Mouse (Mus musculus): ENCODE data around the gene Frmd8. TPM values are rescaled to one million over a fixed set of nuclear protein-coding genes. Genes with fewer than 3 reads are reported as not detected.

The Frmd8 gene
- polyA plus RNA-seq, 1 experiment: 23.1 TPM

DNA sequence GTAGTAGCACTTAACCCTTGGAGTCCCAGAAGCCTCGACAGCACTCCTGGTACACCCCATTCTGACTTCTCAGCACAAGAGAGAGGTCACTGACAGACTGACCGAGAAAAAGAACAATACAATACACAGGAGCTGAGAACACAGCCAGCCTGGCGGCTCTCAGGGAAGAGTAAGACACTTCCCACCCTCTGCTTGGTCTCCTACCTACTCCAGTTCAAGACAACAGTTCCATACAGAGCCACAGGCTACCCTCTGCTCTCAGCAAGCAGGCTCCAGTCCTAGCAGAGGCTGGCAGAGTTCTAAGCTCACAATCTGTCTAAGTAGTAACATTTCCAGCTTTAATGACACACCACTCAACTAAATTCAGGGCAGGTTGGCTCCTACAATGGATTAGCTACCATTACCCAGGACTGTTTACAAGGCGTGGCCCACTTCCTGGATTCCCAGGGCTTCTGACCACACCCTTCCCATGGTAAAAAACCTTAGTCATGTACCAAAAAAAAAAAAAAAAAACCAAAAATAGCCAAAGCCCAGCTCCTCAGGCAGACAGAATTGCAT, 33.6 kb downstream of the Frmd8 start:
- peak; percentile 87 for TF ChIP-seq POLR2A (IDR thresholded peaks at IDR 0.05; ENCODE audit: low read depth, low read length)
- 0 out of 2 replicates have a peak, but pooled peaks have one; percentile 2 for TF ChIP-seq CTCF (conservative IDR thresholded peaks at IDR 0.05; ENCODE audit: insufficient read depth, insufficient read length, low read depth, low read length)
- 15% methylated on average over 4 of the region's 4 CpGs for WGBS
- Histone ChIP-seq H3K27me3 (replicated peaks; ENCODE audit: control insufficient read depth, insufficient read depth, low read length) (no peaks in the 10 kb centered on the region), H3K36me3 (ENCODE audit: control insufficient read depth, insufficient read depth, low read length) (peaks cover 11% of the 10 kb centered on the region), H3K4me3 (ENCODE audit: insufficient read depth, low read depth, low read length) (peak overlapping the region; percentile 49), H3K27ac (ENCODE audit: insufficient read depth, low read depth, low read length) (peak overlapping the region; percentile 68), H3K4me1 (ENCODE audit: control insufficient read depth, insufficient read depth, low read length) (peaks cover 24% of the 10 kb centered on the region; the same call in 1 of the 2 replicates)
- peak; percentile 79 for DNase-seq

DNA sequence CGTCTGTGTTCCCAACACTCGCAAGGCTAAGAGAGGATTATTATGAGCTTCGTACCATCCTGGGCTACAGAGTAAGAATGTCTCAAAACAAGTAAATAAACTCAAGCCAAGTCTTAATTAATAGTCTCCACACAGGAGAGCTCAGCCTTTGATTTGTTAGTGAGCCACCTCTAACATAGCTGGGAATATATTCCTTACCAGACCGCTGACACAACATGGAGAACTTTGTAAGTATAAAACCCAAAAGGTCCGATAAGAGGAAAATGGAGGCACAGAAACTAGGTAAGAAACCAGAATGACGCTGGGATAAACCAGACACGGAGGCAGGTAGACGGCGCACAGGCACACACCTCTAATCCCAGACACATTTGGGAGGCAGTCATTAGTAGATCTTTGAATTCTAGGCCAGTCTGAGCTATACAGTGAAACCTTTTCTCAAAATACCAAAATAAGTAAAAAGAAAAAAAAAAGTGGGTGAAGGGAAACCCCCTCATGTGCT, 34.1 kb downstream of the Frmd8 start:
- Histone ChIP-seq H3K4me1 (ENCODE audit: control insufficient read depth, insufficient read depth, low read length) (peaks cover 26% of the 10 kb centered on the region; the same call in 1 of the 2 replicates), H3K36me3 (ENCODE audit: control insufficient read depth, insufficient read depth, low read length) (peaks cover 11% of the 10 kb centered on the region), H3K4me3 (ENCODE audit: insufficient read depth, low read depth, low read length) (peak overlapping the region; percentile 49), H3K27me3 (replicated peaks; ENCODE audit: control insufficient read depth, insufficient read depth, low read length) (no peaks in the 10 kb centered on the region), H3K27ac (ENCODE audit: insufficient read depth, low read depth, low read length) (peak overlapping the region; percentile 68)
- WGBS: 38% methylated on average over 9 of the region's 9 CpGs
- TF ChIP-seq POLR2A (IDR thresholded peaks at IDR 0.05; ENCODE audit: low read depth, low read length) (no peak), CTCF (conservative IDR thresholded peaks at IDR 0.05; ENCODE audit: insufficient read depth, insufficient read length, low read depth, low read length) (no peak)
- DNase-seq: no peak

DNA sequence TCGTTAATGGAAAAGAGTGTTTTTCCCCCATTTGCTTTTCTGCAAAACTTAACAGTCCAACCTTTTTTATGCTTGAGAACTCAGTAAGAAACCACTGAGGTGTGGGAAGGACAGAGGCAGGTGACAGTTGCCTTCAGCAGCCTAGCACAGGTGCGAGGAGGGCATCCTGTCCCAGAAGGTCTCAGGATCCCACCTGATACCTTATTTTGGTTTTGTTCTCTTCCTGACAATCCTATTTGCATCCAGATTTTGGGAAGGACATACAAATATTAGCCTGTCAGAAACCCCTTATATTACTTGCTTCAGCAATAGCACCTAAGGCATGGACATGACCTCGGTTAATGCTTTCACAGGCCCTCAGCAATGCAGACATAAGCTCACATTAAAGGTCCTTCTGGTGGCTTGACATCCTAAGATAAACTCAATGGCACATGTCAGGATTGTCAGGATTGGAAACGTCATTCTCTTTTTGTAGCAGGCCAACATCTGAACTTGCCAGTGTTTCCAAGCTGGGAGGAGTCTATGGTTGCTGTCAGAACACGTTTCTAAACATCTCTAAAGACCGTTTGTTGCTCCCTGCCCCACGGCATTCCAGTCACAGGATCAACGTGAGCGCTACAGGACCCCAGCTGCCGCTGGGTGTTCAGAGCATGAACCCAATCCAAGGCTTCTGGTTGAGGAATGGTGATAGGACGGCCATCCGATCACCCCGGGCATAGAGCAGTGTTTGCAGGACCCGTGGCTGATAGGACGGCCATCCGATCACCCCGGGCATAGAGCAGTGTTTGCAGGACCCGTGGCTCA, 34.8 kb downstream of the Frmd8 start:
- Histone ChIP-seq H3K36me3 (ENCODE audit: control insufficient read depth, insufficient read depth, low read length) (peaks cover 11% of the 10 kb centered on the region), H3K4me1 (ENCODE audit: control insufficient read depth, insufficient read depth, low read length) (peaks cover 32% of the 10 kb centered on the region), H3K27ac (ENCODE audit: insufficient read depth, low read depth, low read length) (peak overlapping the region; percentile 68), H3K4me3 (ENCODE audit: insufficient read depth, low read depth, low read length) (peak overlapping the region; percentile 49), H3K27me3 (replicated peaks; ENCODE audit: control insufficient read depth, insufficient read depth, low read length) (no peaks in the 10 kb centered on the region)
- WGBS: 27% methylated on average over 18 of the region's 18 CpGs
- peak; percentile 67 for DNase-seq
- TF ChIP-seq CTCF (conservative IDR thresholded peaks at IDR 0.05; ENCODE audit: insufficient read depth, insufficient read length, low read depth, low read length) (no peak), POLR2A (IDR thresholded peaks at IDR 0.05; ENCODE audit: low read depth, low read length) (peak; percentile 90)

DNA sequence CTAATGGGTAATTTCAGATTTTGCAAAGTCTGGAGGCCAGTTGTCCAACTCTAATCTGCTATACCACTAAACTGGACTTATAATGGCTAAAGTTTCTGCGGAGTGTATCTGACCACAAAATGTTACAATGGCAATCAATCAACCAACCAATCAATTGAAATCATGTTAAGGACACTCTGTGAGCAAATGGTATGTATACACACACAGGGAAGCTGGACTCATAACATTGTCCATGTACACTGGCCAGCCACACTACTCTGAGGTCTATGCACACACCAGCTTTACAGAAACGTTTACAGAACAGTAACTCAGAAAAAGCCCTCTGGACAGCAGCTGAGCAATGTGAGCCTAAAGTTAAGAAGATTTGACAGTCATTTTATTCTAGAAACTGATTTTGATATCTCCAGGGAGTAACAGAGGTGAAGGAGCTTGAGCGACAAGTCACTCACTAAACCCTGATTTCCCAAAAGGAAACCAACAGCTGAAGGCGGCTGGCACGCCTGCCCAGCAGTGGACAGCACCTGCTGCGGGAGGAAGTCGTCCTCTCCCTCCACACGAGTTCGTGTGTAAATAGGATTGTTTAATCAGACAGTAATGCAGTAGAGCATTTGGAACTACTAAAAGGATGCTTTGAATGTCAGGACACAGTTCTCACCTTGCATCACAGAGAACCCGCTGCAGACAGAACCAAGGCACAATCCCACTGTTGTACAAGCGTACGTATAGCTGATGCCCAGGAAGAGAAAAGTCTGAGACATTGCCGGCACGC, 35.6 kb downstream of the Frmd8 start:
- TF ChIP-seq CTCF (conservative IDR thresholded peaks at IDR 0.05; ENCODE audit: insufficient read depth, insufficient read length, low read depth, low read length) (no peak), POLR2A (IDR thresholded peaks at IDR 0.05; ENCODE audit: low read depth, low read length) (peak; percentile 90)
- H3K4me1 ChIP-seq (ENCODE audit: control insufficient read depth, insufficient read depth, low read length): peaks cover 33% of the 10 kb centered on the region
- no peaks in the 10 kb centered on the region for H3K27me3 ChIP-seq (replicated peaks; ENCODE audit: control insufficient read depth, insufficient read depth, low read length)
- H3K27ac ChIP-seq (ENCODE audit: insufficient read depth, low read depth, low read length): peak overlapping the region; percentile 68
- DNase-seq: peak; percentile 57
- H3K36me3 ChIP-seq (ENCODE audit: control insufficient read depth, insufficient read depth, low read length): peaks cover 11% of the 10 kb centered on the region
- peak overlapping the region; percentile 15; the same call in 1 of the 2 replicates for H3K4me3 ChIP-seq (ENCODE audit: insufficient read depth, low read depth, low read length)
- WGBS: 37% methylated on average over 14 of the region's 14 CpGs

DNA sequence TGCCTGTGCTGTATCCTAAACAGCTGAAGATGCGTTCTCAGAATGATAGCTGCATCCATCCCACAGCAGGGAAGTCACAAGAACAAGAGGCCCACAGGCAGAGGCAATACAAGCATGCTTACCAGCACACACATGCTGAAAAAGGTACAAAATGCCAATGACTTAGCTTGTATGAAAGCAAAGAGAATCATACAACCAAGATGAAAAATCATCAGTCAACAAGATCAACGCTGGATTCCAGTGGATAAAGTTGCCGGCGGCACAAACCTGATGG, 36.2 kb downstream of the Frmd8 start:
- Histone ChIP-seq H3K4me3 (ENCODE audit: insufficient read depth, low read depth, low read length) (0 out of 2 replicates have a peak overlapping the region, but pooled peaks have one; percentile 4), H3K27me3 (replicated peaks; ENCODE audit: control insufficient read depth, insufficient read depth, low read length) (no peaks in the 10 kb centered on the region), H3K27ac (ENCODE audit: insufficient read depth, low read depth, low read length) (peak overlapping the region; percentile 87), H3K36me3 (ENCODE audit: control insufficient read depth, insufficient read depth, low read length) (peaks cover 7% of the 10 kb centered on the region), H3K4me1 (ENCODE audit: control insufficient read depth, insufficient read depth, low read length) (peaks cover 33% of the 10 kb centered on the region)
- WGBS: 54% methylated on average over 4 of the region's 4 CpGs
- DNase-seq: no peak
- TF ChIP-seq POLR2A (IDR thresholded peaks at IDR 0.05; ENCODE audit: low read depth, low read length) (no peak), CTCF (conservative IDR thresholded peaks at IDR 0.05; ENCODE audit: insufficient read depth, insufficient read length, low read depth, low read length) (peak; percentile 23; the same call in 1 of the 2 replicates)

DNA sequence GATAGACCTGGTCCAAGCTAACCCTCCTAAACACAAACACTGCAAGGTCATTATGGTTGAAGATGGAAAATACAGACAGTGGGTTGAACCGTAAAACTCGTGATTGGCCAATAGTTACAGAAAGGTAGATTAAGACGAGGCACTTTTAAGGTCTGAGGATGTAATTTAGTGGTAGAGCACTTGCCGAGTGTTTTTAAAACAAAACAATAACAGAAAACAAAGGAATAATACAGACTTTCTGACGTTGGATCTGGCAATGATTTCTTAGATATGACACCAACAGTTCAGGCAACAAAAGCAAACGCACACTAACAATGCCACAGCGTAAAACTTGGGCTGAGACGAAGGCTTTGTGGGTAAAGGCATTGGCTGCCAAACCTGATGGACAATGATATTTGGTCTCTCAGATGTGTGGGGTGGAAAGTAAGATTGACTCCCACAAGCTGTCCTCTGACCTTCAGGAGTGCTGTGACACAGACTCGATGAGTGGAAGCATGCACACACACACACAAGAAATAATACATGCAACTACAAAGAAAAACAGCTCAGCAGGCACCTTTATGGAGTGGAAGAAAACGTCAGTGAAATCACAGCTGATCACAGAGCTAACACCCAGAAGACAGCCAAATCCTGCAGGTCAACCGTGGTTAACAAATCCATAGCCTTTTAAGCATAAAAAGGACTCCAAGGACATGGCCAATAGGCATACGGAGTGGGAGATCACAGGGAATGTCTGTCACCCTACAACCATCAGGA, 36.8 kb downstream of the Frmd8 start:
- 0 out of 2 replicates have a peak overlapping the region, but pooled peaks have one; percentile 4 for H3K4me3 ChIP-seq (ENCODE audit: insufficient read depth, low read depth, low read length)
- TF ChIP-seq CTCF (conservative IDR thresholded peaks at IDR 0.05; ENCODE audit: insufficient read depth, insufficient read length, low read depth, low read length) (no peak), POLR2A (IDR thresholded peaks at IDR 0.05; ENCODE audit: low read depth, low read length) (no peak)
- 31% methylated on average over 12 of the region's 12 CpGs for WGBS
- H3K27ac ChIP-seq (ENCODE audit: insufficient read depth, low read depth, low read length): peak overlapping the region; percentile 87
- DNase-seq: peak; percentile 45
- H3K4me1 ChIP-seq (ENCODE audit: control insufficient read depth, insufficient read depth, low read length): peaks cover 38% of the 10 kb centered on the region
- H3K27me3 ChIP-seq (replicated peaks; ENCODE audit: control insufficient read depth, insufficient read depth, low read length): no peaks in the 10 kb centered on the region
- H3K36me3 ChIP-seq (ENCODE audit: control insufficient read depth, insufficient read depth, low read length): peaks cover 3% of the 10 kb centered on the region

Data from kidney, adult 2 months (tissue).